Mouse (Mus musculus): Measurements from ENCODE around the gene Limk2.

Limk2 gene

DNA sequence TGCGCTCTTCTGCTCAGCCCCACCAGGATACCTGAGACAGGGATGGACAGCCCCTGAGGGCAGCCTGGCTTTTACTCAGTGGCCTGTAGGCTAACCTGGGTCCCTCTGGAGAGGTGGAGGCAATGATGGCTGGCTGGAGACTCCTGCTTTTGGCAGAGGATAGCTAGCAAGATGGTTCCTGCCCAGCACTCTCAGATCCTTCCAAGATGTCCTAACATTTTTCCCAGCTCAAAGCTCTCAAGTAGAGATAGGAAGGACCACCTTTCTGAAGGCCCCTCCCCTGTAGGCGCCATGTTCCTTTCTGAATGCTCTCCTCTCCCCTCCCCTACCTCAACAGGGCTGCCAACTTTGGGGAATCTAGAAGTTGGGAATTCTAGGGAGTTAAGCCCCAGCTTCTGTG, 114.3 kb downstream of the Limk2 start:
- DNase-seq: no peak

Measured in cerebellum, adult 8-10 months (tissue).